Mouse (Mus musculus) lung, embryonic 15.5 days (tissue): Measurements from ENCODE around the gene H2-M11. TPM values are rescaled to one million over a fixed set of nuclear protein-coding genes. Genes with fewer than 3 reads are reported as not detected.

ENCODE experiments used
- ATAC-seq: fragments of 200-750 bp; cut with Nextera tagmentation; 2 replicates; pipeline ENCODE4 v1.8.0; 2017; ENCODE audit warnings: moderate number of reproducible peaks, borderline replicate concordance; ENCODE audit not compliant: low FRiP score, low TSS enrichment; ENCODE audit errors: extremely low read depth
- H3K27ac ChIP-seq: fragments of 300-500 bp; sonication (generic); 2 replicates; pipeline ENCODE4 v1.5.1; 2015; ENCODE audit warnings: moderate library complexity, mild to moderate bottlenecking, inconsistent platforms
- H3K27me3 ChIP-seq: fragments of 300-500 bp; sonication (generic); 2 replicates; pipeline ENCODE4 v1.6.1; 2015; ENCODE audit warnings: inconsistent platforms
- H3K36me3 ChIP-seq: fragments of 300-500 bp; sonication (generic); 2 replicates; pipeline ENCODE4 v1.6.1; 2015; ENCODE audit warnings: inconsistent platforms
- H3K4me1 ChIP-seq: fragments of 300-500 bp; sonication (generic); 2 replicates; pipeline ENCODE4 v1.6.1; 2015; ENCODE audit warnings: inconsistent platforms
- H3K4me2 ChIP-seq: fragments of 300-500 bp; sonication (generic); 2 replicates; pipeline ENCODE4 v1.6.1; 2015; ENCODE audit warnings: inconsistent platforms, mild to moderate bottlenecking, moderate library complexity
- H3K4me3 ChIP-seq: fragments of 300-500 bp; sonication (generic); 2 replicates; pipeline ENCODE4 v1.5.1; 2015; ENCODE audit warnings: mild to moderate bottlenecking, inconsistent platforms
- H3K9ac ChIP-seq: fragments of 300-500 bp; sonication (generic); 2 replicates; pipeline ENCODE4 v1.6.1; 2015; ENCODE audit warnings: inconsistent platforms
- H3K9me3 ChIP-seq: fragments of 300-500 bp; sonication (generic); 2 replicates; pipeline ENCODE4 v1.6.1; 2016; ENCODE audit warnings: inconsistent platforms
- WGBS: fragments of 180-500 bp; shearing (Covaris S2); methylation state at CpG from one replicate; pipeline ENCODE4 v1.1.7; 2015; 5-methylcytosine and 5-hydroxymethylcytosine counted together
- polyA plus RNA-seq: library from polyadenylated mRNA; unstranded; fragments of >200 nt; fragmentation: Nextera tagmentation; extraction: Ambion mirVana; gene quantifications from 2 replicates; pipeline ENCODE4 v1.2.1, GENCODE M21; 2015

H2-M11 gene
- not detected in 2 replicates for polyA plus RNA-seq

GRCm38 (mm10) chr17:36546775-36547174 is at the start of gene H2-M11:
H2-M11 (plus strand) TSS chr17:36547075.
- no peaks in the 10 kb centered on the region for H3K4me1 ChIP-seq
- H3K36me3 ChIP-seq = no peaks in the 10 kb centered on the region
- WGBS = 56% methylated on average over 3 of the region's 3 CpGs
- no peaks in the 10 kb centered on the region for H3K9me3 ChIP-seq
- ATAC-seq = no peak
- no peak within 1 kb of the TSS for H3K27ac ChIP-seq
- no peak within 1 kb of the TSS for H3K4me3 ChIP-seq
- no peak within 1 kb of the TSS for H3K4me2 ChIP-seq
- no peaks in the 10 kb centered on the region for H3K27me3 ChIP-seq
- no peak within 1 kb of the TSS for H3K9ac ChIP-seq

- Histone ChIP-seq H3K9ac (no peak overlapping the region), H3K27me3 (no peaks in the 10 kb centered on the region), H3K27ac (no peak overlapping the region), H3K4me3 (no peak overlapping the region), H3K9me3 (no peaks in the 10 kb centered on the region), H3K36me3 (no peaks in the 10 kb centered on the region), H3K4me2 (no peak overlapping the region), H3K4me1 (no peaks in the 10 kb centered on the region)
- 21% methylated on average over 1 of the region's 1 CpGs for whole genome bisulfite sequencing
- no peak for ATAC-seq
These were observed 46.4 kb upstream of the H2-M11 start for GRCm38 (mm10) chr17:36500435-36500834.

GRCm38 (mm10) chr17:36503910-36504309 is 43.0 kb upstream of the H2-M11 start:
- Histone ChIP-seq H3K27ac (no peak overlapping the region), H3K4me1 (no peaks in the 10 kb centered on the region), H3K9me3 (no peaks in the 10 kb centered on the region), H3K36me3 (no peaks in the 10 kb centered on the region), H3K9ac (no peak overlapping the region), H3K4me2 (no peak overlapping the region), H3K27me3 (no peaks in the 10 kb centered on the region), H3K4me3 (no peak overlapping the region)
- ATAC-seq = no peak

Other genes starting within 250 kb of the H2-M11 start
- gene H2-M10.1, start 220.9 kb upstream of the H2-M11 start, polyA plus RNA-seq = not detected in 2 replicates
- not detected in 2 replicates for gene H2-M10.3, start 178.7 kb upstream of the H2-M11 start, polyA plus RNA-seq
- gene H2-M10.4, start 84.7 kb upstream of the H2-M11 start, polyA plus RNA-seq = not detected in 2 replicates
- not detected in 2 replicates for gene H2-M9, start 95.6 kb downstream of the H2-M11 start, polyA plus RNA-seq
- gene H2-M1, start 125.1 kb downstream of the H2-M11 start, polyA plus RNA-seq = not detected in 2 replicates
- gene H2-M10.5, start 225.8 kb downstream of the H2-M11 start, polyA plus RNA-seq = not detected in 2 replicates